Mouse (Mus musculus) ES-E14 (cell line): ENCODE measurements around the gene Chst15. TPM values are rescaled to one million over a fixed set of nuclear protein-coding genes. Genes with fewer than 3 reads are reported as not detected.

Experiments used
- DNase-seq: peaks from one replicate; pipeline ENCODE4 v3.0.0-alpha.2; 2013; ENCODE audit warnings: low read depth, low spot score
- H3K27ac ChIP-seq: 2 replicates; pipeline ENCODE4 v1.5.1; 2012; ENCODE audit warnings: low read depth, mild to moderate bottlenecking, low read length, moderate library complexity, mixed read lengths; ENCODE audit not compliant: poor library complexity, insufficient read depth, severe bottlenecking
- H3K36me3 ChIP-seq: 2 replicates; pipeline ENCODE4 v1.6.1; 2012; ENCODE audit warnings: mild to moderate bottlenecking, low read length, moderate library complexity, mixed read lengths; ENCODE audit not compliant: control insufficient read depth, poor library complexity, insufficient read depth, severe bottlenecking
- H3K4me1 ChIP-seq, 2 experiments: fragments of 150-350 bp in 1 of 2; sonication (generic) in 1 of 2; 2 replicates each; pipeline ENCODE4 v1.6.1; 2012; ENCODE audit warnings: low read length in 2 of 2, mild to moderate bottlenecking in 1 of 2, mixed read lengths in 1 of 2; ENCODE audit not compliant: control insufficient read depth in 2 of 2, insufficient read depth in 2 of 2, poor library complexity in 1 of 2
- H3K4me3 ChIP-seq, 2 experiments: fragments of 150-350 bp in 1 of 2; sonication (generic) in 1 of 2; 2 replicates each; pipeline ENCODE4 v1.5.1; 2012; ENCODE audit warnings: low read length in 2 of 2, low read depth in 1 of 2, mild to moderate bottlenecking in 1 of 2, mixed read lengths in 1 of 2; ENCODE audit not compliant: insufficient read depth in 1 of 2, poor library complexity in 1 of 2, severe bottlenecking in 1 of 2
- H3K9ac ChIP-seq: 2 replicates; pipeline ENCODE4 v1.6.1; 2012; ENCODE audit warnings: low read depth, mild to moderate bottlenecking, low read length, mixed read lengths; ENCODE audit not compliant: poor library complexity, insufficient read depth, severe bottlenecking
- H3K9me3 ChIP-seq: fragments of 150-350 bp; sonication (generic); 2 replicates; pipeline ENCODE4 v1.6.1; 2012; ENCODE audit warnings: low read depth, mild to moderate bottlenecking, low read length; ENCODE audit not compliant: control insufficient read depth, insufficient read depth
- CHD2 ChIP-seq: IDR thresholded peaks from 2 replicates; pipeline ENCODE4 v1.6.1; 2014; ENCODE audit warnings: mild to moderate bottlenecking, low read depth, low read length, inconsistent platforms
- HCFC1 ChIP-seq: IDR thresholded peaks from 2 replicates; pipeline ENCODE4 v1.6.1; 2012; ENCODE audit warnings: low read length, inconsistent platforms, borderline replicate concordance; ENCODE audit not compliant: insufficient read depth
- MAFK ChIP-seq: IDR thresholded peaks from 2 replicates; pipeline ENCODE4 v1.6.1; 2014; ENCODE audit warnings: mild to moderate bottlenecking, low read depth, low read length, inconsistent platforms; ENCODE audit not compliant: insufficient read depth
- ZC3H11A ChIP-seq: IDR thresholded peaks from 2 replicates; pipeline ENCODE4 v1.6.1; 2012; ENCODE audit warnings: low read depth, mild to moderate bottlenecking, inconsistent platforms, low read length, borderline replicate concordance
- ZNF384 ChIP-seq: IDR thresholded peaks from 2 replicates; pipeline ENCODE4 v1.6.1; 2012; ENCODE audit warnings: low read depth, low read length, inconsistent platforms
- in situ Hi-C, 2 experiments: fragments of 600-800 bp; cut with MboI; formaldehyde crosslinking; loops; one replicate each; pipeline ENCODE4 v1.15.1; 2025; ENCODE audit warnings: low sequenced_read_pairs in 2 of 2, inconsistent platforms in 1 of 2; ENCODE audit not compliant: unreplicated experiment in 2 of 2
- total RNA-seq: library from RNA; depleted of rRNA; stranded (reverse); fragments of 300-350 nt; gene quantifications from 2 replicates; pipeline ENCODE4 v1.2.3, GENCODE M21; 2012

The Chst15 gene
- total RNA-seq, 1 experiment: 8.4 TPM

DNA sequence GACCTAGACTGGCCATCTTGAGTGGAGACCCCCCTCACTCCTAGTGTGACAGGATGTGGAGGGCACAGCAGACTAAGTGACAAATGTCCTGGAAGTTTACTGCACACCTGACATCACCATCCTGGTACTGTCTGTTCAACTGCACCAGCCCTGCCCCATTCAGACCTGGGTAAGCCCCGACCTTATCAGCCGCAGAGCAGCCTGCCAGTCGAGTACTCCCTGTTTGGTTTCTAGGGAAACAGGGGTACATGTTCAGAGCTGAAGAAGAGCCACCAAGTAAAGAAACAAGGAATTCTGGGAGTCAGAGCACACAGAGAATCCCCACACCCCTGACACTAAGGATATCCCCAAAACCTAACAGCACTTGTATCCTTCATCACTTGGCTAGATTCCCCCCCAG is 55.1 kb downstream of the Chst15 start:
- Histone ChIP-seq H3K36me3 (no peaks in the 10 kb centered on the region; the same call in 1 of the 2 replicates), H3K4me3 (no peak overlapping the region), H3K9me3 (no peaks in the 10 kb centered on the region), H3K27ac (no peak overlapping the region), H3K9ac (no peak overlapping the region), H3K4me1 (peaks cover 10% of the 10 kb centered on the region in 2 experiments; a peak in 3 of 4 replicates)
- in situ Hi-C loops: no loop called here
- TF ChIP-seq MAFK (no peak), CHD2 (no peak), ZNF384 (no peak), ZC3H11A (no peak), HCFC1 (no peak)
- no peak for DNase-seq

DNA sequence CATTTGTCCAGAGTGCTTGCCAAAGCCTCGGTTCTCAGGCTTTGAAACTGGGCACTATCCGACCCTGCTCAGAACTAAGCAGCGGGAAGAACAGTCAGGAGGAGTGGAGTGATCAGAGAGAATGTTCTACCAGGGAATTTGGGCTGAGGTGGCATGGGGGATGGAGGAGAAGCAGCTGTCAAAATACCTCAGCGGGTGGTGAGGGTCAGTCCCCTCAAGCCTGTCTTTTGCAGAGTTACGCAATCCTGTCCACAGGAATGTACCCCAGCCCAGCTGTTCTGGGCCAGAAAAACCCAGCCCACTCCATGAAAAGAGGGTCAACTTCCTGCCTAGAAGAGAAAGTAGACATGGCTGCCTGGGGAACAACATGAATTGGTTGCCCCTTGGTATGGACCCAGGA is 56.4 kb downstream of the Chst15 start:
- Histone ChIP-seq H3K9me3 (no peaks in the 10 kb centered on the region), H3K27ac (no peak overlapping the region), H3K4me3 (no peak overlapping the region), H3K4me1 (peaks cover 10% of the 10 kb centered on the region in 2 experiments; a peak in 3 of 4 replicates), H3K9ac (no peak overlapping the region), H3K36me3 (no peaks in the 10 kb centered on the region; the same call in 1 of the 2 replicates)
- TF ChIP-seq MAFK (no peak), ZNF384 (no peak), ZC3H11A (no peak), HCFC1 (no peak), CHD2 (no peak)
- in situ Hi-C loops: no loop called here
- no peak for DNase-seq

DNA sequence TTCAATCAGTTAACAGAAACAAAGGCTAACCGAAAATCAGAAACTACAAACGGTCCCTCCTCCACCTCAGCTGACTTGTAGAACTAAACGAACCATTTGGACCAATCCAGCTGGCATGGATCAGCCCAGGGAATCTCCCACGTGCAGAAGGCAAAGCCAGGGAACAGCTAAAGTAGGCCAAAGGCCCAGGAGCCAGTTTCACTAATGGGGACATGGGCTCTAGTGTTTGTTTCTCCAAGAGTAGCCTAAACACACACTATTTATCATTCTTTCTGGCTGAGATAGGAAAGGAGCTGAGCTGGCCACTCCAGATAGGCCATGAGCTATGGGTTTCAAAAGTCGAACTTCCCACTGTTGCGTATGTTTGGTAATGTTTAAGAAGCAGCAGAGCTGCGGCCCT is 58.2 kb downstream of the Chst15 start:
- Histone ChIP-seq H3K9me3 (no peaks in the 10 kb centered on the region), H3K27ac (no peak overlapping the region), H3K4me1 (peaks cover 0 to 5% of the 10 kb centered on the region in 2 experiments; a peak in 1 of 4 replicates), H3K36me3 (no peaks in the 10 kb centered on the region; the same call in 1 of the 2 replicates), H3K4me3 (no peak overlapping the region), H3K9ac (no peak overlapping the region)
- no peak for DNase-seq
- no peak for TF ChIP-seq HCFC1
- in situ Hi-C loops: no loop called here

DNA sequence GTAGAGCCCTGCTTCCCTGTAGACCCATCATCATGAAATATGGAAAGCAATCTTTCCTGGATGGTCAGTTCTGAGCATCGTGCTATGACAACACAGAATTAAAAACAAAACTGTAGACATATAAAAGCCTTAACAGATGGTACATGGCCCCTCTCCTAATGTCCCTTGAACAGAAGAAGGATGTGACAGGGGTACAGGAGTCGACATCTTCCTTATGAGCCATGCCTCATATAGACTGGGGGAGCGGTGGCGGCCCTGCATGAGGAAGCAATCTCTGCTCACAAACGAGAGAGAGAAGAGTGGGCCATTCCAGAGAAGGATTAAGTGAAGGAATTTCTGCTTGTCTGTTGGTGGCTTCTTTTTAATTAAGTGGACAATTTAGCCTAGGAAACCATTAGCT is 58.8 kb downstream of the Chst15 start:
- Histone ChIP-seq H3K27ac (no peak overlapping the region), H3K9me3 (no peaks in the 10 kb centered on the region), H3K4me1 (peaks cover 0 to 4% of the 10 kb centered on the region in 2 experiments; a peak in 1 of 4 replicates), H3K4me3 (no peak overlapping the region), H3K36me3 (no peaks in the 10 kb centered on the region; the same call in 1 of the 2 replicates), H3K9ac (no peak overlapping the region)
- TF ChIP-seq MAFK (no peak), HCFC1 (no peak), CHD2 (no peak), ZC3H11A (no peak), ZNF384 (no peak)
- DNase-seq: no peak
- in situ Hi-C loops: no loop called here

DNA sequence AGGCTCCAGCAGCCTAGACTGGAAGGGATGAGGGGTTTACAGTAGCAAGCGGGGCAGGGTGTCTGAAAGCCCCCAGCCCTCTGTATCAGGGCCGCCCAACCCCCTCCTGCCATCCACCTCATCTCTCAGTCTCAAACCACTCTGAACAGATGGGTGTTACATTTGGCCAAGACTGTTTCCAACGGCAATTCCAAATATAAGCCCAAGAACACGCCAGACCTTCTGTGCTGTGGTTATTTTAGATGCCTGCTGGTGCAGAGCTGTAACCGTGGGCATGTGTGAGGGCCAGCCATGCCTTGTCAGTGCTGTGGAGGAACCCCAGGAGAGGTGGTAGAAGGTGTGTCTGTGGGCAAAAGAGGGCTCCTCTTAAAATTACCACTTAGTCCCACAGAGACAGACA is 63.5 kb downstream of the Chst15 start:
- H3K4me3 ChIP-seq: no peak overlapping the region
- no peak for DNase-seq
- in situ Hi-C loops: no loop called here
- no peak overlapping the region for H3K27ac ChIP-seq
- H3K4me1 ChIP-seq: no peaks in the 10 kb centered on the region
- H3K9ac ChIP-seq: no peak overlapping the region
- TF ChIP-seq ZNF384: no peak
- no peak for TF ChIP-seq ZC3H11A
- TF ChIP-seq CHD2: no peak
- no peak for TF ChIP-seq HCFC1
- TF ChIP-seq MAFK: no peak
- no peaks in the 10 kb centered on the region for H3K36me3 ChIP-seq
- no peaks in the 10 kb centered on the region for H3K9me3 ChIP-seq
